Mouse (Mus musculus) erythroblast, adult 5-6 weeks (primary cell): Measurements from ENCODE around the gene D2hgdh. TPM values are rescaled to one million over a fixed set of nuclear protein-coding genes. Genes with fewer than 3 reads are reported as not detected.
"Not testable (repeated sequence)": the region's sequence is repeated elsewhere in the genome, so short reads cannot be mapped to it uniquely, and the experiment has no call there.

ENCODE experiments used
- ATAC-seq: replicated peaks from 2 replicates; pipeline ENCODE4 v1.8.0; 2016; ENCODE audit warnings: moderate number of reproducible peaks, mild to moderate bottlenecking, moderate TSS enrichment, inconsistent platforms; ENCODE audit not compliant: poor library complexity, low FRiP score, severe bottlenecking
- total RNA-seq, 2 experiments: library from RNA; stranded (forward) in 1 of 2; stranded (reverse) in 1 of 2; fragments of 150-400 nt in 1 of 2; fragments of 200-764, 138-1000 nt in 1 of 2; gene quantifications; 2 replicates each; pipeline versions ENCODE4 v1.2.3 to v1.2.4; 2015 to 2017; ENCODE audit warnings: low replicate concordance in 2 of 2

The D2hgdh gene
- total RNA-seq, 2 experiments from 2014 or later: 7.9 to 13.6 TPM

DNA sequence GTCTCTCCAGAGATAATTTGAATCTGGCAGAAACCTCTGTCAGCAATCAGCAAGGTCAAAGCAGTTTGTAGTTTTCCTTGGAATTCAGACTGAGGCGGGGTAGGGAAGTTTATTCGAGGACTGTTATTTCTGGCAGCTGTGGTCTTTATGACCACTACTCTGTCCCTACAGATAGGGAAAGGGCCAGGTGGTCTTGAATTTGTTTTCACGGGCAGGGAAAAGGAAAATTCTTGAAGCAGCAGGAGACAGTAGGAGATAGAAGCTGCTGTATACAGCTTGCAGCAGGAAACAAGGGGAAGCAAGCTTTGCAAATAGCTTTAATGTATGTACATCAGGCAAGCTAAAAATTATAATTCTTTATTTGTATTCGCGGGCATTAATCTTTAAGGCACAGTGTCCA, 76.6 kb downstream of the D2hgdh start:
- not testable (repeated sequence) for ATAC-seq

Other genes starting within 250 kb of the D2hgdh start
- gene Stk25, start 166.2 kb upstream of the D2hgdh start, total RNA-seq (2015; ENCODE audit: low replicate concordance): 6.0 and 9.8 TPM in 2 replicates
- 7.9 and 14.8 TPM in 2 replicates for gene Stk25, start 166.2 kb upstream of the D2hgdh start, total RNA-seq (2017; ENCODE audit: low replicate concordance)
- not detected in 2 replicates for gene Bok, start 139.2 kb upstream of the D2hgdh start, total RNA-seq (2015; ENCODE audit: low replicate concordance)
- not detected in 2 replicates for gene Bok, start 139.2 kb upstream of the D2hgdh start, total RNA-seq (2017; ENCODE audit: low replicate concordance)
- 12.3 and 20.7 TPM in 2 replicates for gene Atg4b, start 73.4 kb upstream of the D2hgdh start, total RNA-seq (2015; ENCODE audit: low replicate concordance)
- 20.8 and 21.0 TPM in 2 replicates for gene Atg4b, start 73.4 kb upstream of the D2hgdh start, total RNA-seq (2017; ENCODE audit: low replicate concordance)
- 6.3 and 15.0 TPM in 2 replicates for gene Thap4, start 70.0 kb upstream of the D2hgdh start, total RNA-seq (2015; ENCODE audit: low replicate concordance)
- gene Thap4, start 70.0 kb upstream of the D2hgdh start, total RNA-seq (2017; ENCODE audit: low replicate concordance): 1.4 and 6.1 TPM in 2 replicates
- 41.9 and 43.5 TPM in 2 replicates for gene Dtymk, start 23.0 kb upstream of the D2hgdh start, total RNA-seq (2015; ENCODE audit: low replicate concordance)
- 33.8 and 74.4 TPM in 2 replicates for gene Dtymk, start 23.0 kb upstream of the D2hgdh start, total RNA-seq (2017; ENCODE audit: low replicate concordance)
- 2.9 and 4.4 TPM in 2 replicates for gene Ing5, start 20.9 kb upstream of the D2hgdh start, total RNA-seq (2015; ENCODE audit: low replicate concordance)
- gene Ing5, start 20.9 kb upstream of the D2hgdh start, total RNA-seq (2017; ENCODE audit: low replicate concordance): 7.5 and 11.7 TPM in 2 replicates
- gene Gal3st2, start 36.4 kb downstream of the D2hgdh start, total RNA-seq (2015; ENCODE audit: low replicate concordance): not detected in 2 replicates
- gene Gal3st2, start 36.4 kb downstream of the D2hgdh start, total RNA-seq (2017; ENCODE audit: low replicate concordance): not detected in 2 replicates
- not detected in 2 replicates for gene Gal3st2b, start 93.4 kb downstream of the D2hgdh start, total RNA-seq (2015; ENCODE audit: low replicate concordance)
- gene Gal3st2b, start 93.4 kb downstream of the D2hgdh start, total RNA-seq (2017; ENCODE audit: low replicate concordance): not detected in 2 replicates
- not detected in 2 replicates for gene Gal3st2c, start 165.6 kb downstream of the D2hgdh start, total RNA-seq (2015; ENCODE audit: low replicate concordance)
- 0.14 TPM in 1 of 2 replicates, not detected in the other for gene Gal3st2c, start 165.6 kb downstream of the D2hgdh start, total RNA-seq (2017; ENCODE audit: low replicate concordance)
- not detected in 2 replicates for gene Neu4, start 195.5 kb downstream of the D2hgdh start, total RNA-seq (2015; ENCODE audit: low replicate concordance)
- gene Neu4, start 195.5 kb downstream of the D2hgdh start, total RNA-seq (2017; ENCODE audit: low replicate concordance): not detected in 2 replicates
- gene Pdcd1, start 227.6 kb downstream of the D2hgdh start, total RNA-seq (2015; ENCODE audit: low replicate concordance): not detected in 2 replicates
- not detected in 2 replicates for gene Pdcd1, start 227.6 kb downstream of the D2hgdh start, total RNA-seq (2017; ENCODE audit: low replicate concordance)